Mouse (Mus musculus) megakaryocyte, embryonic 14.5 days (primary cell): ENCODE measurements around the gene Anapc11.

Experiments
- FLI1 ChIP-seq: IDR thresholded peaks from 2 replicates; pipeline ENCODE4 v1.6.1; 2012; ENCODE audit warnings: low read length, inconsistent platforms, mixed read lengths
- GATA1 ChIP-seq: IDR thresholded peaks from 3 replicates; pipeline ENCODE4 v1.6.1; 2012; ENCODE audit warnings: mixed read lengths, low read length, inconsistent platforms, borderline replicate concordance

DNA sequence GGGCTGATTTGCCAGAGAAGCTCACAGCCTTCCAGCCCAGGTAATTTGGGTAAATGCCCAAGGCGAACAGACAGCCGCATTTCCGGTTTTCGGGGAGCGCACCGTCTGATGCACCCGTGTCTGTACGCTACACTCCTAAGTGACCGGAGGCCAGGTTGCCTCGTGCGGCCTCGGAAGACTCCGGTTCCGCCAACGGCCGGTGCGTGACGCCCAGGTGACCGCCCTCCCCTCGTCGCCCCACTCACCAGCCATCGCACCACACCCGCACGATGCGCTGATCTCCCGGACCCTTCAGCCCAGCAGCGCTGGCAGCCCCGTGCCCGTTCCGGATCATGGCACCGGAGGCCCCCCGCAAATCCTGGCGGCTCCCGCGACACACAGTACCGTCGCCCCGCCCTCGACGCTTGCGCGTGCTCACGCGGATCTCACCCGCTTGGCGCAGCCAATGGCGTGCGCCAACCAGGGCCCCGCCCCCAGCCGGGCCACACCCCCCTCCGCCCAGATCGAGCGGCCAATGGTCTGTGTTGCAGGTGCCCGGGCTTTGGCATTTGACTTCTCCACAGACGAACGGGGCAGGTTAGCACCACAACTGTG is 19.4 kb downstream of the Anapc11 start, which contains the start of gene Pcyt2:
- TF ChIP-seq GATA1: no peak
- no peak for TF ChIP-seq FLI1
